Mouse (Mus musculus): ENCODE data around the gene Gpr61.

- TF ChIP-seq CTCF (IDR thresholded peaks at IDR 0.05) (no peak), EP300 (IDR thresholded peaks at IDR 0.05) (no peak)
Measured at GRCm38 (mm10) chr3:108146671-108147070, 8.0 kb downstream of the Gpr61 start.
